In genomic region chr11:7047176-7047575, GRCm38 (mm10) we compare ENCODE assay signal across 18 mouse cellular contexts. TPM values are rescaled to one million over a fixed set of nuclear protein-coding genes. Genes with fewer than 3 reads are reported as not detected.
DNase-seq lines count a peak whose midpoint lies in the region; ATAC-seq lines count a peak whose summit lies in the region.
"Had no signal": no experiment of that assay in that cellular context is flagged by ENCODE, and none has a peak within 500 bp of the region (broad histone marks: within the 10 kb centered on the region; RNA-seq: fewer than 3 reads in every experiment).

No protein-coding gene starts in this region.

- no peak for DNase-seq in cerebellum, postnatal 4 days (ENCODE audit: low spot score in 2 of 2)
- DNase-seq in brain, adult 2 months (ENCODE audit: low read depth, low spot score) = peak; percentile 64
- peak; percentile 63 for DNase-seq in cerebellum, adult 8-10 months
- peak; percentile 70 to 78 for DNase-seq in cerebellum, postnatal 25 days
- no peak for DNase-seq in thymus, postnatal 10 days (ENCODE audit: low spot score in 2 of 2)
- DNase-seq in gastrocnemius, postnatal 14 days = no peak
- DNase-seq: adrenal gland, adult 2 months; adrenal gland, postnatal 36 days; embryo, embryonic 11 days; heart, postnatal 36 days; kidney, adult 11 months; kidney, postnatal 25 days; thymus, adult 2 months had no signal

- peak; percentile 51; the same call in 1 of the 2 replicates for ATAC-seq in cerebellum, adult (ENCODE audit: insufficient number of reproducible peaks, low FRiP score, low TSS enrichment)
- ATAC-seq: activated CD4-positive, CD25-positive, alpha-beta regulatory T cell, adult 4 months; forebrain, embryonic 15.5 days had no signal

- intact Hi-C loops in gastrocnemius, postnatal 14 days (cut with DNase I; ENCODE audit: low total_unique reads) = no loop called here

RNA-seq across cellular contexts. Expression of gene Adcy1, which starts 16.1 kb away (rescaled TPM):
- 1 to 10 TPM; 1.1 to 2.5 TPM for total RNA-seq in gastrocnemius, postnatal 14 days (2021)
- total RNA-seq: granulocyte monocyte progenitor cell, adult 5-6 weeks; megakaryocyte progenitor cell, adult 5-6 weeks had no signal

Comparison
In these comparisons a context has a peak if more than half of its experiments do, and no peak if none do; other contexts are left out.
1. DNase-seq: peak in brain, adult 2 months (single experiment), cerebellum, adult 8-10 months (single experiment) and cerebellum, postnatal 25 days (2 of 2); none in cerebellum, postnatal 4 days (0 of 2), thymus, postnatal 10 days (0 of 2) and gastrocnemius, postnatal 14 days (single experiment).